ENCODE assay signal across 9 mouse cellular contexts in the genomic region with DNA sequence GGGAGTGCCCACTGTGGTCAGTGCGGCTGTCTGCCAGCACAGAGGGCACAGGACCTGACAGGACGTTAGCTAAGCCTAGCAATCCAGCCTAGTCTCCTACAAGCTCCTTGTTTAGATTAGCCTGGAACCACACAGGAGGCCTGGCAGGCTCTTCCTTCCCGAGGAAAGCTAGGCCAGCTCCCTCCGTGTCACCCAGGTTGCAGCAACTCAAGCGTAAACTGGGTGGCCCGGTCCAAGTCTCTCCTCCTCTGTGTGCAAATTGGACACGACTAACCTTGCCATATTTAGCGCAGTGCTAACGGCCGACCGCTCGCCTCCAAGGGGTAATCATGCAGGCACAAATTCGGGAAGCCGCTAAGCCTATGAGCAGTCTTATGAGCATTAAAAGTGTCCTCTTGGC.
DNase-seq lines count a peak whose midpoint lies in the region; ATAC-seq and TF ChIP-seq lines count a peak whose summit lies in the region.
"Had no signal": no experiment of that assay in that cellular context is flagged by ENCODE, and none has a peak within 500 bp of the region (broad histone marks: within the 10 kb centered on the region; RNA-seq: fewer than 3 reads in every experiment).

No protein-coding gene starts in this region.

- DNase-seq in forebrain, embryonic 10.5 days (ENCODE audit: extremely low spot score, low spot score), result no peak
- DNase-seq in forebrain, postnatal 0 days, result no peak
- DNase-seq in kidney, adult 18-20 months, result peak; percentile 44
- DNase-seq in layer of hippocampus, adult 9-10 months (ENCODE audit: low spot score), result no peak
- no peak for DNase-seq in yolk sac, embryonic 10.5 days (ENCODE audit: low spot score)
- DNase-seq in layer of hippocampus, postnatal 36 days, result no peak

- H3K4me1 ChIP-seq in forebrain, embryonic 10.5 days, result peaks cover 78% of the 10 kb centered on the region
- H3K4me1 ChIP-seq in forebrain, postnatal 0 days (ENCODE audit: insufficient read depth), result peaks cover 17% of the 10 kb centered on the region; the same call in 1 of the 2 replicates
- peaks cover 52% of the 10 kb centered on the region for H3K4me1 ChIP-seq in embryonic facial prominence, embryonic 13.5 days
- H3K4me1 ChIP-seq in midbrain, embryonic 12.5 days, result peaks cover 64% of the 10 kb centered on the region

- H3K27ac ChIP-seq in forebrain, embryonic 10.5 days, result peak overlapping the region; percentile 61; the same call in 1 of the 2 replicates
- no peak overlapping the region for H3K27ac ChIP-seq in forebrain, postnatal 0 days (ENCODE audit: low read depth, low read length)
- H3K27ac ChIP-seq in embryonic facial prominence, embryonic 13.5 days, result peak overlapping the region; percentile 68
- H3K27ac ChIP-seq in midbrain, embryonic 12.5 days (replicated peaks), result peak overlapping the region; percentile 72
- H3K27ac ChIP-seq: liver, embryonic 15.5 days had no signal

- H3K9ac ChIP-seq in forebrain, postnatal 0 days, result no peak overlapping the region
- no peak overlapping the region for H3K9ac ChIP-seq in embryonic facial prominence, embryonic 13.5 days
- H3K9ac ChIP-seq in midbrain, embryonic 12.5 days (replicated peaks), result 0 out of 2 replicates have a peak overlapping the region, but pooled peaks have one; percentile 7
- H3K9ac ChIP-seq: liver, embryonic 15.5 days had no signal

- H3K4me3 ChIP-seq in forebrain, embryonic 10.5 days, result no peak overlapping the region
- no peak overlapping the region for H3K4me3 ChIP-seq in forebrain, postnatal 0 days (ENCODE audit: low read depth, low read length)
- no peak overlapping the region for H3K4me3 ChIP-seq in embryonic facial prominence, embryonic 13.5 days
- H3K4me3 ChIP-seq in midbrain, embryonic 12.5 days, result no peak overlapping the region
- H3K4me3 ChIP-seq: liver, embryonic 15.5 days had no signal

- no peak for ATAC-seq in forebrain, postnatal 0 days
- no peak for ATAC-seq in embryonic facial prominence, embryonic 13.5 days (ENCODE audit: insufficient number of reproducible peaks, insufficient read depth, low FRiP score, low TSS enrichment, low read depth)
- no peak for ATAC-seq in midbrain, embryonic 12.5 days (ENCODE audit: low FRiP score, low read depth)

- WGBS in forebrain, embryonic 10.5 days, result 53% methylated on average over 14 of the region's 14 CpGs
- 30% methylated on average over 14 of the region's 14 CpGs for WGBS in forebrain, postnatal 0 days
- WGBS in embryonic facial prominence, embryonic 13.5 days, result 74% methylated on average over 14 of the region's 14 CpGs
- WGBS in midbrain, embryonic 12.5 days, result 55% methylated on average over 14 of the region's 14 CpGs

- no peak overlapping the region for H3K4me2 ChIP-seq in forebrain, postnatal 0 days (ENCODE audit: low read depth)
- H3K4me2 ChIP-seq in embryonic facial prominence, embryonic 13.5 days, result no peak overlapping the region
- H3K4me2 ChIP-seq in midbrain, embryonic 12.5 days (replicated peaks), result no peak overlapping the region
- H3K4me2 ChIP-seq: liver, embryonic 15.5 days had no signal

- no peak for TF ChIP-seq CTCF in forebrain, postnatal 0 days (IDR thresholded peaks at IDR 0.05; ENCODE audit: low read depth)

- no peaks in the 10 kb centered on the region for H3K9me3 ChIP-seq in forebrain, embryonic 10.5 days
- no peaks in the 10 kb centered on the region for H3K9me3 ChIP-seq in forebrain, postnatal 0 days (ENCODE audit: low read length)
- H3K9me3 ChIP-seq in embryonic facial prominence, embryonic 13.5 days, result no peaks in the 10 kb centered on the region
- H3K9me3 ChIP-seq in midbrain, embryonic 12.5 days, result no peaks in the 10 kb centered on the region
- H3K9me3 ChIP-seq: liver, embryonic 15.5 days had no signal

- H3K36me3 ChIP-seq in forebrain, embryonic 10.5 days (replicated peaks), result peaks cover 19% of the 10 kb centered on the region
- no peaks in the 10 kb centered on the region for H3K36me3 ChIP-seq in forebrain, postnatal 0 days (ENCODE audit: insufficient read depth)
- H3K36me3 ChIP-seq in embryonic facial prominence, embryonic 13.5 days, result peaks cover 16% of the 10 kb centered on the region
- peaks cover 4% of the 10 kb centered on the region; the same call in 1 of the 2 replicates for H3K36me3 ChIP-seq in midbrain, embryonic 12.5 days
- H3K36me3 ChIP-seq: liver, embryonic 15.5 days had no signal

- H3K27me3 ChIP-seq in forebrain, embryonic 10.5 days (ENCODE audit: poor library complexity, severe bottlenecking), result peaks cover 58% of the 10 kb centered on the region
- no peaks in the 10 kb centered on the region; the same call in 1 of the 2 replicates for H3K27me3 ChIP-seq in forebrain, postnatal 0 days (ENCODE audit: insufficient read depth, low read length)
- no peaks in the 10 kb centered on the region for H3K27me3 ChIP-seq in embryonic facial prominence, embryonic 13.5 days
- peaks cover 7% of the 10 kb centered on the region for H3K27me3 ChIP-seq in midbrain, embryonic 12.5 days
- H3K27me3 ChIP-seq: liver, embryonic 15.5 days had no signal
